Mouse (Mus musculus): ENCODE measurements around the gene Rps15a.

DNA sequence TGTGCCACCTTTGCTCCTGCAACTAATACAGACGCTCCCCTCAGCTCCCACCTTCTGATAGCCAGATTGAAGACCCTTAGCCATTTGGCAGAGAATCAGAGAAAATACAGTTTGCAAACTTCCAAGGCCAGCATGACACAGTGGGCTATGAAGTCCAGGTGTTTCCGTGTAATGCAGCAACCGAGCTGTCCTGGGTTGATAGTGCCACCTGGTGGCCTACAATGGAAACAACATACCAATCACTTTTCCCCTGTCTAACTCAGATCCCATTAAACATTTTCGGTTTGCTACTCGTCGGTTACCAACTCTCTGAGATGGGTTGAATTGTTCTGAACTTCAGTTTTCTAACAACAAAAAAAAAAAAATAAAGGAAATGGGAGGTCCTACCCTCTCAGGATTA, 59.7 kb downstream of the Rps15a start:
- TF ChIP-seq POLR2A (IDR thresholded peaks at IDR 0.05; ENCODE audit: borderline replicate concordance, low read depth, low read length) (no peak), CTCF (IDR thresholded peaks at IDR 0.05; ENCODE audit: low read depth, low read length) (peak; percentile 17; the same call in 1 of the 2 replicates)

Data from bone marrow macrophage, adult 2 months (primary cell).